Mouse (Mus musculus) lung, embryonic 14.5 days (tissue): ENCODE data around the gene Meis3. TPM values are rescaled to one million over a fixed set of nuclear protein-coding genes. Genes with fewer than 3 reads are reported as not detected.

Experiments
- ATAC-seq: fragments of 200-750 bp; cut with Nextera tagmentation; 2 replicates; pipeline ENCODE4 v1.8.0; 2017; ENCODE audit warnings: mild to moderate bottlenecking, moderate TSS enrichment, moderate library complexity; ENCODE audit not compliant: insufficient read depth
- DNase-seq: peaks from one replicate; pipeline ENCODE4 v3.0.0-alpha.2; 2015
- H3K27ac ChIP-seq: fragments of 300-500 bp; sonication (generic); 2 replicates; pipeline ENCODE4 v1.5.1; 2014; ENCODE audit warnings: low read depth, mild to moderate bottlenecking, moderate library complexity
- H3K27me3 ChIP-seq: fragments of 300-500 bp; sonication (generic); 2 replicates; pipeline ENCODE4 v1.6.1; 2014; ENCODE audit warnings: low read length, control low read depth; ENCODE audit not compliant: insufficient read depth
- H3K36me3 ChIP-seq: fragments of 300-500 bp; sonication (generic); 2 replicates; pipeline ENCODE4 v1.6.1; 2014; ENCODE audit warnings: control low read depth; ENCODE audit not compliant: insufficient read depth
- H3K4me1 ChIP-seq: fragments of 300-500 bp; sonication (generic); 2 replicates; pipeline ENCODE4 v1.6.1; 2014; ENCODE audit warnings: antibody characterized with exemption, control low read depth; ENCODE audit not compliant: insufficient read depth
- H3K4me2 ChIP-seq: fragments of 300-500 bp; sonication (generic); 2 replicates; pipeline ENCODE4 v1.6.1; 2014; ENCODE audit warnings: mild to moderate bottlenecking
- H3K4me3 ChIP-seq: fragments of 300-500 bp; sonication (generic); 2 replicates; pipeline ENCODE4 v1.5.1; 2014; ENCODE audit warnings: low read depth, low read length
- H3K9ac ChIP-seq: fragments of 300-500 bp; sonication (generic); 2 replicates; pipeline ENCODE4 v1.6.1; 2014
- H3K9me3 ChIP-seq: fragments of 300-500 bp; sonication (generic); 2 replicates; pipeline ENCODE4 v1.6.1; 2016; ENCODE audit warnings: low read depth, low read length, control low read depth
- CTCF ChIP-seq: IDR thresholded peaks from 2 replicates; pipeline ENCODE4 v1.5.1; 2016; ENCODE audit warnings: antibody characterized with exemption, low read depth
- WGBS: fragments of 180-500 bp; shearing (Covaris S2); extraction: QIAGEN DNeasy Blood & Tissue Kit; methylation state at CpG from one replicate; pipeline ENCODE4 v1.1.7; 2014; 5-methylcytosine and 5-hydroxymethylcytosine counted together
- polyA plus RNA-seq: library from polyadenylated mRNA; unstranded; fragments of >200 nt; fragmentation: Nextera tagmentation; extraction: Ambion mirVana; gene quantifications from 2 replicates; pipeline ENCODE4 v1.2.1, GENCODE M21; 2014

Gene Meis3
- polyA plus RNA-seq, 1 experiment from 2014 or later, result 24.9 TPM

DNA sequence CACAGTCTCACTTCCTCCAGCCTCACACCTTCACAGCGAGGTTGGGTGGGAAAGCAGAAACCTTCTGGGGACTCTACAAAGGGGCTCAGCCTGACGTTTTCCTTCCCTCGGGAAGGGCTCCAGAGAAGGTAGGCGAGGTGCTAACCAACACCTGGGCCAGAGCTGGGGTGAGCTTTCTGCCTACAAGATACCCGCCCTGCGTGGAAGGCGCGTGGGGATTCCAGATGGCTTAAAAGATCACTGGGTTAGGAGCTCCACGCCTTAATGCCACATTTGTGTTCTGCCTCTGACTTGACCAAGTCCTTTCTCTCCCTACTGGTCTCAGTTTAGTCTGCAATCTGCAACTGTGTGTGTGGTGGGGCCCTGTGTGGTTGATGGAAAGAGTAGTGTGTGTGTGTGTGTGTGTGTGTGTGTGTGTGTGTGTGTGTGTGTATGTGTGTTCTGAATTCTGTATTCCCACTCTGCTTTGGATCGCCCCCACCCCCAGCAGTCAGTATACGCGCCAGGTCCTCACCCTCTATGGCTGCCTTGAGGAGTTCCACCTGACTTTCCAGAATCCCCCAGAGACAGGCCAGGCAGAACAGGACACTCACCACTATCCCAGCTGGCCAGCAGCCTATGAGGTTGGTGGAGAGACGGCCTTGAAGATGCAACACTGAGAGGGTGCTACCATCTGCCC lies 43.8 kb upstream of the Meis3 start:
- peak overlapping the region; percentile 6; the same call in 1 of the 2 replicates for H3K9ac ChIP-seq
- H3K36me3 ChIP-seq, result no peaks in the 10 kb centered on the region
- peak overlapping the region; percentile 79 for H3K4me2 ChIP-seq
- peak overlapping the region; percentile 50 for H3K4me3 ChIP-seq
- peaks cover 14% of the 10 kb centered on the region; the same call in 1 of the 2 replicates for H3K4me1 ChIP-seq
- no peak for DNase-seq
- H3K9me3 ChIP-seq, result no peaks in the 10 kb centered on the region
- 30% methylated on average over 13 of the region's 13 CpGs for WGBS
- no peak for TF ChIP-seq CTCF
- no peak overlapping the region for H3K27ac ChIP-seq
- ATAC-seq, result no peak
- H3K27me3 ChIP-seq, result no peaks in the 10 kb centered on the region

DNA sequence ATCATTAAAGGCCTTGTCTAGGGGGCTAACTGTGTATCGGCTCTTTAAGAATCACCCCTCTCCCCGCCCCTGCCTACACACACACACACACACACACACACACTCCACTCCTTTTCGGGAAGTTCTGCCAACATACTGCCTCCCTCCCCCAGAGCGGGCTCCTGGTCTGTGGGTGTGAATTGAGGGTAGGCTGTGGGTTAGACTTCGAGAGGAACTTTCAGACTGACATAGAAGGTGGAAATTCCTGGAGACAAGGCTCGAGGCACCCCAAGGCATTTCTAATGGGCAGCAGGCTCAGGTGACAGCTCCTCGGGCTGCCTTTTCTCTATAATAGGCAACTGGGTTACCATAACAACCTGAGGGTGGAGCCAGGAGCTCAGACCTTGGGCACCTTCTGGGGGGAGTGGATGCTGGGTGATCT lies 42.7 kb upstream of the Meis3 start:
- TF ChIP-seq CTCF, result no peak
- H3K4me3 ChIP-seq, result no peak overlapping the region
- no peaks in the 10 kb centered on the region for H3K9me3 ChIP-seq
- peak overlapping the region; percentile 79; the same call in 1 of the 2 replicates for H3K4me2 ChIP-seq
- ATAC-seq (no peak), DNase-seq (peak; percentile 14)
- 10% methylated on average over 7 of the region's 7 CpGs for WGBS
- H3K27me3 ChIP-seq, result no peaks in the 10 kb centered on the region
- H3K36me3 ChIP-seq, result no peaks in the 10 kb centered on the region
- no peak overlapping the region for H3K27ac ChIP-seq
- peaks cover 14% of the 10 kb centered on the region; the same call in 1 of the 2 replicates for H3K4me1 ChIP-seq
- H3K9ac ChIP-seq, result no peak overlapping the region

DNA sequence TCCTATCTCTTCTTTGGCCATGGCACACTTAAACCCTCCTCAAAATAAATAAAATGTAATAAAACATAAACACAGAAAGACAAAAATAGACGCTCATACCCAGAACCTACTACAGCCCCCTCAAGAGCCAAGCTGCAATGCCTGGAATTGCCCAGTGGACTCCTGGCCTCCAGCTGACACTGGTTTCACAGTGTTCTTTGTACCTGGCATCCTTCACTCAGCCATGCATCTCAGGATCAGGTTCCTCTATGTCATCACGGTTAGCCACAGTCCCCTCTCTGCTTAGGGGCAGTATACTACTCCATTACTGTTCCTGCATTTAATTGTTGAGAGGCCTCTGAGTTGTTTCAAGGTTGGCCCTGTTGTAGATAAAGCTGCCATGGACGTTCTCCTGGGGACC lies 42.0 kb upstream of the Meis3 start:
- Histone ChIP-seq H3K27ac (no peak overlapping the region), H3K27me3 (no peaks in the 10 kb centered on the region), H3K4me3 (no peak overlapping the region), H3K9me3 (no peaks in the 10 kb centered on the region), H3K4me2 (no peak overlapping the region), H3K9ac (no peak overlapping the region), H3K36me3 (no peaks in the 10 kb centered on the region), H3K4me1 (peaks cover 14% of the 10 kb centered on the region; the same call in 1 of the 2 replicates)
- no peak for TF ChIP-seq CTCF
- ATAC-seq, result no peak
- WGBS, result 67% methylated on average over 3 of the region's 3 CpGs
- no peak for DNase-seq

DNA sequence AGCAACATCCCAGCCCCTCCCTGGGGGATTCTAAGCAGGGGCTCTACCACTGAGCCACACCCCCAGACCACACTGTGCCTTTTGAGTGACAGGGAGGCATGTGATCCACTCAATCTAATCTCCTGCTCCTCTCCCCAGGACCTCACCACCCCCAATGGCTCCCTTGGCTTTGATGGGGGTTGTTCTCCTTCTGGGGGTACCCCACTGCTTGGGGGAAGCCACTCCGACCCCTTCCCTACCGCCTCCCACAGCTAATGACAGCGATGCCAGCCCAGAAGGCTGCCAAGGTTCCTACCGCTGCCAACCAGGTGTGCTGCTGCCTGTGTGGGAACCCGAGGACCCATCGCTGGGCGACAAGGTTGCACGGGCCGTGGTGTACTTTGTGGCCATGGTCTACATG lies 41.2 kb upstream of the Meis3 start:
- no peak overlapping the region for H3K4me3 ChIP-seq
- ATAC-seq (no peak), DNase-seq (no peak)
- no peak overlapping the region for H3K4me2 ChIP-seq
- H3K27ac ChIP-seq, result no peak overlapping the region
- no peaks in the 10 kb centered on the region for H3K9me3 ChIP-seq
- H3K4me1 ChIP-seq, result peaks cover 14% of the 10 kb centered on the region; the same call in 1 of the 2 replicates
- H3K9ac ChIP-seq, result no peak overlapping the region
- no peaks in the 10 kb centered on the region for H3K36me3 ChIP-seq
- WGBS, result 89% methylated on average over 9 of the region's 9 CpGs
- no peaks in the 10 kb centered on the region for H3K27me3 ChIP-seq
- TF ChIP-seq CTCF, result no peak

DNA sequence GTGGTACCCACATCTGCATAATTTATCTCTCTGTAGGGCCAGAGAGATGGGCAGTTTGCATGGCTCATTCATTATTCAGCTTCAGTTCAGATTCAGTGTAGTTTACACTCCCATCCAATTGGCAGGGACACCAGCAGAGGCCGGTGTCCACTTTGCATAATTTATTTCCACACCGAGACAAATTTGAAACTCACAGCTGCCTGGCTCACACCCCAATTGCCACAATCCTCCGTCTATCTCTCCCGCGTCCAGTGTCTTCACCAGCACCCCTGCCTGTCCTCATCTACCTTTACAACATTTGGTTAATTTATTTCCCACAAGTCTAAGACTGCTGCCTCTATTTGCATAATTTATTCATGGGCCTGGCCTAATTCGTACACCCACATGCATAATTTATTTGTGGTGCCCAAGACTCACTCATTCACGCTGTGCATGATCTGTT lies 39.9 kb upstream of the Meis3 start:
- no peak for DNase-seq
- TF ChIP-seq CTCF, result no peak
- peaks cover 14% of the 10 kb centered on the region; the same call in 1 of the 2 replicates for H3K4me1 ChIP-seq
- no peak overlapping the region for H3K9ac ChIP-seq
- no peaks in the 10 kb centered on the region for H3K27me3 ChIP-seq
- H3K4me2 ChIP-seq, result no peak overlapping the region
- H3K27ac ChIP-seq, result no peak overlapping the region
- no peaks in the 10 kb centered on the region for H3K9me3 ChIP-seq
- 69% methylated on average over 7 of the region's 7 CpGs for WGBS
- no peak for ATAC-seq
- H3K36me3 ChIP-seq, result no peaks in the 10 kb centered on the region
- H3K4me3 ChIP-seq, result no peak overlapping the region

DNA sequence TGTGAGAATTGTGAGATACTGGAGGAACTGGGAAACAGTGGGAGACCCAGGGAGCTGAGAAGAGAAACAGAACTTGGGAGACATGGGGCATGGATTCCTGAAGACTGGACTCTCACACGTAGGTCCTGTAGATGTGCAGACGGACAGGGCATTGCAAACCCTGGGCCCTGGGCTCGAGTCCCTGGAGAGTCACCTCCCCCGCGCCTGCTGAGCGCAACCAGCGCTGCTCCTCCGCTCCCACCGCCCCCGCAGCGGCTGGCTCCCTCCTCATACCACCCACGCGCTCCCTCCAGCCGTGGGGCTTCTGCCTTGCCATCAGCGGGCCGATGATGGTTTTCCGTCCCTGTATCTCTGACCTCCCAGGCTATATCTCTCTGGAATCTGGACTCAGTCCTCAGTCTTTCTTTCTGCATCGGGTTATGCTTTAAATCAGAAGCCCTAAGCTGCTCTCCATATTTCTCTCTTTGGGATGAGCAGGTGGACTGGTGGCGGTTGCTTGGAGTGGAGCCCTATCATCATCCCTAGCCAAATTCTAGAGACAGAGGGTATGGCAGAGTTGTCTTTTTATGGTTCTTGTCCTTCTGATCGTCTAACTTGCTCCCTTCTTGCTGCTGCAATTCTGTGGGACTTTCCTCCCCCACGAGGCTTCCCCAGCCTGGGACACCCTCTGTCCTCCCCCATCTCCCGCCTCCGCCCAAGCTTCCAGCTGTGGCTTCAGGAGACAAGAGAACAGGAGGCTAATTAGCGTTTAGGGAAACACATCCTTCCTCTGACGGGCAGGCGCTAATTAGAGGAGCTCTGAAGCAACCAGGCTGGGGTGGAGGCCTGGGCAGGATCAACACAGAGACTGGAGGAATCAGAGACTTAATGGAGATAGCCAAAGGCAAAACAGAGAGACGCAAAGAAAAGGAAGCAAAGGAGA lies 28.1 kb upstream of the Meis3 start:
- Histone ChIP-seq H3K9ac (no peak overlapping the region), H3K36me3 (no peaks in the 10 kb centered on the region), H3K27me3 (no peaks in the 10 kb centered on the region), H3K4me2 (no peak overlapping the region), H3K4me3 (no peak overlapping the region), H3K4me1 (no peaks in the 10 kb centered on the region), H3K27ac (no peak overlapping the region), H3K9me3 (no peaks in the 10 kb centered on the region)
- ATAC-seq (no peak), DNase-seq (no peak)
- no peak for TF ChIP-seq CTCF
- WGBS, result 35% methylated on average over 27 of the region's 27 CpGs

DNA sequence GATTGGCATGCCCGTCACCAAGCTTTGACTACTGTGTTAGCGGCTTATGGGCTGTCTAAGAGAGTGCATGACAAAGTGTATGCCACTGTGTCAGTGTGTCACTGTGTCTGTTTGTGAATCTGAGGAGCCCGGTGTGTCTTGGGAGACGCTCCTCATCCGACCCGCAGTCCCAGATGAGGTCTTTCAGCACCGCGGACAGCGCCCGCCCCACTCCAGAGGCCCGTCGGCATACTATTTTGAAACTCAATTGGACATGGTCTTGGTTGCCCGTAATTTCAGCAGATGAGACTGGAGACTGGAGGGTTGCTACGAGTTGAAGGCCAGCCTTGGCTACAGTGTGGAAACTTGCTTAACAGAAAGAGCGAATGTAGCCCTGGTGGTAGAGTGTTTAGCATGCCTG lies 27.2 kb upstream of the Meis3 start:
- no peak overlapping the region for H3K9ac ChIP-seq
- no peaks in the 10 kb centered on the region for H3K27me3 ChIP-seq
- 11% methylated on average over 15 of the region's 15 CpGs for WGBS

More for the DNA sequence above, 27.2 kb upstream of the Meis3 start:
- H3K4me2 ChIP-seq, result no peak overlapping the region
- H3K9me3 ChIP-seq, result no peaks in the 10 kb centered on the region
- H3K27ac ChIP-seq, result no peak overlapping the region
- H3K4me1 ChIP-seq, result no peaks in the 10 kb centered on the region
- ATAC-seq (no peak), DNase-seq (peak; percentile 86)
- no peak overlapping the region for H3K4me3 ChIP-seq
- H3K36me3 ChIP-seq, result no peaks in the 10 kb centered on the region
- TF ChIP-seq CTCF, result no peak
